In genomic region chr12:105027323-105027991, GRCm38 (mm10) we compare ENCODE assay signal across 10 mouse cellular contexts. TPM values are rescaled to one million over a fixed set of nuclear protein-coding genes. Genes with fewer than 3 reads are reported as not detected.
DNase-seq lines count a peak whose midpoint lies in the region; ATAC-seq and TF ChIP-seq lines count a peak whose summit lies in the region.
"Had no signal": no experiment of that assay in that cellular context is flagged by ENCODE, and none has a peak within 500 bp of the region (broad histone marks: within the 10 kb centered on the region; RNA-seq: fewer than 3 reads in every experiment).

No protein-coding gene starts in this region.

- peaks cover 45% of the 10 kb centered on the region for H3K36me3 ChIP-seq in G1E (replicated peaks)

- TF ChIP-seq CTCF in G1E (IDR thresholded peaks at IDR 0.05; ENCODE audit: low read depth, low read length), result peak; percentile 86

- ATAC-seq in G1E (ENCODE audit: extremely low read depth, insufficient number of reproducible peaks, low FRiP score, poor library complexity, severe bottlenecking), result peak; percentile 12
- ATAC-seq: Patski had no signal

- peaks cover 15% of the 10 kb centered on the region for H3K9me3 ChIP-seq in G1E (replicated peaks)

- peak overlapping the region; percentile 17; the same call in 1 of the 2 replicates for H3K4me3 ChIP-seq in G1E (ENCODE audit: low read depth, low read length)
- H3K4me3 ChIP-seq: limb, embryonic 13.5 days had no signal

- H3K27me3 ChIP-seq in G1E (ENCODE audit: insufficient read depth, low read length), result no peaks in the 10 kb centered on the region
- H3K27me3 ChIP-seq: limb, embryonic 13.5 days; Patski had no signal

- peaks cover 75% of the 10 kb centered on the region for H3K4me1 ChIP-seq in G1E (ENCODE audit: insufficient read depth, low read depth, low read length)

- peak; percentile 32 to 49 for DNase-seq in cerebellum, adult 18-20 months
- DNase-seq in cerebellum, adult 9-11 months, result no peak
- DNase-seq in G1E (ENCODE audit: low spot score), result peak; percentile 66
- DNase-seq in cerebellum, adult 9-10 months, result peak; percentile 33
- peak; percentile 82 to 85 for DNase-seq in heart, adult 18-20 months
- peak; percentile 50 to 79 for DNase-seq in layer of hippocampus, adult 18-20 months (ENCODE audit: low spot score in 2 of 2)
- peak; percentile 84 to 88 for DNase-seq in lung, postnatal 4 days
- peak; percentile 86 for DNase-seq in spleen, adult 12 weeks (ENCODE audit: low spot score)

RNA-seq across cellular contexts. Expression of gene Glrx5, which starts 5.0 kb away (rescaled TPM):
- total RNA-seq in G1E (2014; fragmentation: Nextera tagmentation) (227 and 282 TPM in 2 replicates), G1E (2017) (97.4 and 97.9 TPM in 2 replicates)
- 320 and 368 TPM in 2 replicates for polyA plus RNA-seq in G1E (2012)
- 100 to 1,000 TPM in 1 of 2 experiments, 10 to 100 TPM in 1; 83.8 to 111 TPM for total RNA-seq in heart, adult 18-20 months (2021)
- total RNA-seq in layer of hippocampus, adult 18-20 months (2021), result 10 to 100 TPM; 45.9 to 46.2 TPM

RNA-seq across cellular contexts. Expression of gene Syne3, which starts 17.8 kb away (rescaled TPM):
- total RNA-seq in G1E (2014; fragmentation: Nextera tagmentation) (24.8 and 27.9 TPM in 2 replicates), G1E (2017) (21.3 and 21.7 TPM in 2 replicates)
- polyA plus RNA-seq in G1E (2012), result 29.7 and 31.1 TPM in 2 replicates
- total RNA-seq in heart, adult 18-20 months (2021), result 1 to 10 TPM; 7.9 to 8.3 TPM
- total RNA-seq in layer of hippocampus, adult 18-20 months (2021), result 1 to 10 TPM; 2.0 to 2.3 TPM
